Mouse (Mus musculus): ENCODE measurements around the gene Myo1a.
"Not testable (repeated sequence)": the region's sequence is repeated elsewhere in the genome, so short reads cannot be mapped to it uniquely, and the experiment has no call there.

GRCm38 (mm10) chr10:127762926-127763325 lies 58.0 kb downstream of the Myo1a start:
- not testable (repeated sequence) for TF ChIP-seq CTCF (IDR thresholded peaks at IDR 0.05; ENCODE audit: control insufficient read depth, insufficient read depth, insufficient read length); MYOG (IDR thresholded peaks at IDR 0.05; ENCODE audit: control insufficient read depth, extremely low read depth, insufficient read length)

All from C2C12 (cell line).